Mouse (Mus musculus) megakaryocyte, embryonic 14.5 days (primary cell): ENCODE measurements around the gene Kctd20.

ENCODE experiments used
- FLI1 ChIP-seq: IDR thresholded peaks from 2 replicates; pipeline ENCODE4 v1.6.1; 2012; ENCODE audit warnings: low read length, inconsistent platforms, mixed read lengths
- GATA1 ChIP-seq: IDR thresholded peaks from 3 replicates; pipeline ENCODE4 v1.6.1; 2012; ENCODE audit warnings: mixed read lengths, low read length, inconsistent platforms, borderline replicate concordance

GRCm38 (mm10) chr17:28948661-28949060 is 3.1 kb upstream of the Kctd20 start:
- TF ChIP-seq GATA1 (no peak), FLI1 (no peak)
